Mouse (Mus musculus) lung, embryonic 15.5 days (tissue): ENCODE results near the gene Gli2. TPM values are rescaled to one million over a fixed set of nuclear protein-coding genes. Genes with fewer than 3 reads are reported as not detected.

Experiments used
- ATAC-seq: fragments of 200-750 bp; cut with Nextera tagmentation; 2 replicates; pipeline ENCODE4 v1.8.0; 2017; ENCODE audit warnings: moderate number of reproducible peaks, borderline replicate concordance; ENCODE audit not compliant: low FRiP score, low TSS enrichment; ENCODE audit errors: extremely low read depth
- H3K27ac ChIP-seq: fragments of 300-500 bp; sonication (generic); 2 replicates; pipeline ENCODE4 v1.5.1; 2015; ENCODE audit warnings: moderate library complexity, mild to moderate bottlenecking, inconsistent platforms
- H3K27me3 ChIP-seq: fragments of 300-500 bp; sonication (generic); 2 replicates; pipeline ENCODE4 v1.6.1; 2015; ENCODE audit warnings: inconsistent platforms
- H3K36me3 ChIP-seq: fragments of 300-500 bp; sonication (generic); 2 replicates; pipeline ENCODE4 v1.6.1; 2015; ENCODE audit warnings: inconsistent platforms
- H3K4me1 ChIP-seq: fragments of 300-500 bp; sonication (generic); 2 replicates; pipeline ENCODE4 v1.6.1; 2015; ENCODE audit warnings: inconsistent platforms
- H3K4me2 ChIP-seq: fragments of 300-500 bp; sonication (generic); 2 replicates; pipeline ENCODE4 v1.6.1; 2015; ENCODE audit warnings: inconsistent platforms, mild to moderate bottlenecking, moderate library complexity
- H3K4me3 ChIP-seq: fragments of 300-500 bp; sonication (generic); 2 replicates; pipeline ENCODE4 v1.5.1; 2015; ENCODE audit warnings: mild to moderate bottlenecking, inconsistent platforms
- H3K9ac ChIP-seq: fragments of 300-500 bp; sonication (generic); 2 replicates; pipeline ENCODE4 v1.6.1; 2015; ENCODE audit warnings: inconsistent platforms
- H3K9me3 ChIP-seq: fragments of 300-500 bp; sonication (generic); 2 replicates; pipeline ENCODE4 v1.6.1; 2016; ENCODE audit warnings: inconsistent platforms
- WGBS: fragments of 180-500 bp; shearing (Covaris S2); methylation state at CpG from one replicate; pipeline ENCODE4 v1.1.7; 2015; 5-methylcytosine and 5-hydroxymethylcytosine counted together
- polyA plus RNA-seq: library from polyadenylated mRNA; unstranded; fragments of >200 nt; fragmentation: Nextera tagmentation; extraction: Ambion mirVana; gene quantifications from 2 replicates; pipeline ENCODE4 v1.2.1, GENCODE M21; 2015

The Gli2 gene
- polyA plus RNA-seq, 1 experiment from 2014 or later = 7.5 TPM

- no peak overlapping the region for H3K4me3 ChIP-seq
- H3K36me3 ChIP-seq = no peaks in the 10 kb centered on the region
- no peaks in the 10 kb centered on the region for H3K9me3 ChIP-seq
- H3K27ac ChIP-seq = no peak overlapping the region
- peaks cover 54% of the 10 kb centered on the region for H3K27me3 ChIP-seq
- no peak overlapping the region for H3K9ac ChIP-seq
- no peak for ATAC-seq
- H3K4me1 ChIP-seq = no peaks in the 10 kb centered on the region
- no peak overlapping the region for H3K4me2 ChIP-seq
- 34% methylated on average over 7 of the region's 7 CpGs for WGBS
Measured at GRCm38 (mm10) chr1:119075500-119075899, 22.1 kb upstream of the Gli2 start.

DNA sequence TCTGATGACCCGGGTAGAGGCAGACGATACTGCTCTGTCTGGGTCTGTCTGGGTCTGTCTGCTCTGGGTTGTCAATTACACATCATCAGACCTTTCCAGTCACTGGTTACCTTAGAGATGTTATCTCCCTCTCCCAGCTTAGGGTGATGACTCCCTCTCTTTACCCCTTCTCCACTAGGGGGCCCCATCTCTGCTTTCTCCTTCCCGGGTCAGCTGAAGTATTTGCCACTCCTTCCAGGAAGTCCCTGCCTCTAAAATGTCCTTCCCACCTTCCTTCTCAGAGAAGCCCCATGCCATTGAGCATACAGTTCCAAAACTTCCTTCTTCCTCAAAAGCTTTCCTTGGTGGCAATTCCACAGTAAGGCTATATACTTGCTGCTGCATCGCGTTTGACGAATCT lies 21.5 kb upstream of the Gli2 start:
- Histone ChIP-seq H3K9ac (no peak overlapping the region), H3K27me3 (peaks cover 52% of the 10 kb centered on the region), H3K27ac (no peak overlapping the region), H3K4me2 (no peak overlapping the region), H3K36me3 (no peaks in the 10 kb centered on the region), H3K4me1 (no peaks in the 10 kb centered on the region), H3K9me3 (no peaks in the 10 kb centered on the region), H3K4me3 (no peak overlapping the region)
- ATAC-seq = no peak
- WGBS = 49% methylated on average over 6 of the region's 6 CpGs

GRCm38 (mm10) chr1:119073876-119074275 lies 20.5 kb upstream of the Gli2 start:
- Histone ChIP-seq H3K4me1 (no peaks in the 10 kb centered on the region), H3K36me3 (no peaks in the 10 kb centered on the region), H3K4me2 (no peak overlapping the region), H3K9ac (no peak overlapping the region), H3K27me3 (peaks cover 43% of the 10 kb centered on the region), H3K27ac (no peak overlapping the region), H3K9me3 (no peaks in the 10 kb centered on the region), H3K4me3 (no peak overlapping the region)
- no peak for ATAC-seq
- 83% methylated on average over 7 of the region's 7 CpGs for WGBS

DNA sequence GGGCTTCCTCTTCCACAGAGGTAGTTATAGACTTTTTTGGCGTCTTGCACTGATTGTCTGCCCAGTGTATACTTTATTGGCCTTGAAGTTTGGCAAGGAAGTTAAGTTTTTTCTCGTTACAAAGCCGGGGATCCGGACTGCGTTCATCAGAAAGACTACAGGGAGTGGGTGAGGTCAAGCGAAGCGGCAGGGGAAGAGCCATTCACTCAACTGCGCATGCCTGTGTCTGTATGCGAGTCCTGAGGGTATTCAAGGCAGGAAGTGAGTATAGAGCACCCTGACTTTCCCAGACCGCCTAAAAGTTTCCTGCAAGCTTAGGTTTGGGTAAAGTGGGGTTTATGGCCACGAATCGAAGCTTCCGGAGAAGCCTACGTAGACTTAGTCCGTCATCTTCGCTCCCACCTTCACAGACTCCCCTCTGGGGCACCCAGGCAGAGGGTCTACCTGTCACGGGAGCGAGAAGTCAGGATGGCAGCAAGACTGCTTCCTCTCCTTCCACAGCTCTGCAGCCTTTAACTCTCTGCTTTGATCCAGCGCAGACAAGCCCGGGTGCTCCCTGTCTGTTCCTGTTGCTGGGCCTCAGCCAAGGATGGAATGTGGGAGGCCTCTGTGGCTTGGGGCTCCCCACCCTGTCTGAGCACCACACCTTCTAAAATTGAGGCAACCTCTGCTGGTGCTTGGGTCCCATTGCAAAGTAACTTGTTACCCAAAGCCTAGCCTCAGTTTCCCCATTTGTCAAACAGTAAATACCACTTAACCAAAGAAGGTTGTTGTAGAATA lies 11.7 kb upstream of the Gli2 start:
- peaks cover 36% of the 10 kb centered on the region for H3K27me3 ChIP-seq
- no peak overlapping the region for H3K9ac ChIP-seq
- 57% methylated on average over 20 of the region's 20 CpGs for WGBS
- ATAC-seq = peak; percentile 46; the same call in 1 of the 2 replicates
- no peaks in the 10 kb centered on the region for H3K36me3 ChIP-seq
- H3K9me3 ChIP-seq = no peaks in the 10 kb centered on the region
- H3K4me2 ChIP-seq = no peak overlapping the region
- H3K4me3 ChIP-seq = no peak overlapping the region
- no peak overlapping the region for H3K27ac ChIP-seq
- H3K4me1 ChIP-seq = peaks cover 9% of the 10 kb centered on the region

GRCm38 (mm10) chr1:119056491-119056890 lies 3.1 kb upstream of the Gli2 start:
- no peaks in the 10 kb centered on the region for H3K36me3 ChIP-seq

GRCm38 (mm10) chr1:119055801-119056200 lies 2.4 kb upstream of the Gli2 start:
- WGBS = 85% methylated on average over 4 of the region's 4 CpGs
- Histone ChIP-seq H3K4me2 (no peak overlapping the region), H3K9me3 (no peaks in the 10 kb centered on the region), H3K4me1 (peaks cover 40% of the 10 kb centered on the region), H3K9ac (no peak overlapping the region), H3K27me3 (peaks cover 51% of the 10 kb centered on the region), H3K4me3 (no peak overlapping the region), H3K27ac (no peak overlapping the region), H3K36me3 (no peaks in the 10 kb centered on the region)
- no peak for ATAC-seq

More at GRCm38 (mm10) chr1:119056491-119056890, 3.1 kb upstream of the Gli2 start:
- whole genome bisulfite sequencing = 34% methylated on average over 8 of the region's 8 CpGs
- Histone ChIP-seq H3K4me2 (no peak overlapping the region), H3K9me3 (no peaks in the 10 kb centered on the region), H3K27me3 (peaks cover 48% of the 10 kb centered on the region), H3K4me1 (peaks cover 33% of the 10 kb centered on the region), H3K9ac (no peak overlapping the region), H3K4me3 (no peak overlapping the region), H3K27ac (peak overlapping the region; percentile 25; the same call in 1 of the 2 replicates)
- ATAC-seq = no peak

GRCm38 (mm10) chr1:119054468-119054867 lies 1.0 kb upstream of the Gli2 start:
- ATAC-seq = no peak
- H3K4me3 ChIP-seq = peak overlapping the region; percentile 55
- peaks cover 54% of the 10 kb centered on the region for H3K4me1 ChIP-seq
- H3K9ac ChIP-seq = no peak overlapping the region
- H3K4me2 ChIP-seq = peak overlapping the region; percentile 89
- WGBS = 20% methylated on average over 6 of the region's 6 CpGs
- H3K9me3 ChIP-seq = no peaks in the 10 kb centered on the region
- H3K27ac ChIP-seq = no peak overlapping the region
- H3K27me3 ChIP-seq = peaks cover 58% of the 10 kb centered on the region
- H3K36me3 ChIP-seq = no peaks in the 10 kb centered on the region

DNA sequence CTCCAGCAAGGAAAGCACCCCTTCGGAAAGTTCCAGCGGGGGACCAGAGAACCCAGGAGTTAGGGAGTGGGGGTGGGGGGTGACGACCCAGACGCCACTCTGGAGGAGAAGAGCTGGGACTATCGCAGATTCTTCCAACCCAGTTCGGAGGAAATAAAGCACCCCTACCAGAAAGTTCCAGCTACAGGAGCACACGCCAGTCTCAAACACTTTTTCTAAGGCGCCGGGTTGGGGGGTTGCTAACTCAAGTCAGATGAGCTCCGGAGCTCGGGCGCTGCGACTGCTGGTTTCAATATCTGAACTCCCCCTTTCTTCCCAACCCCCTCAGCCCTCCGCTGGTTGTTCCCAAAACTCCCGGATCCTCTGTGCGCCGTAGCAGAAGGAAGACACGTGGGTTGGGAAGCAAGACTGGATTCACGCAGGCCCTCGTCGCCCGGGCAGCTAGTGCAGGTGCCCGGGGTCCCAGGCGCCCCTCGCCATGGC lies 494 bp upstream of the Gli2 start:
- H3K4me3 ChIP-seq = peak overlapping the region; percentile 55
- no peaks in the 10 kb centered on the region for H3K36me3 ChIP-seq
- H3K9ac ChIP-seq = peak overlapping the region; percentile 53
- under 1% methylated on average over 25 of the region's 25 CpGs for WGBS
- peak overlapping the region; percentile 91 for H3K27ac ChIP-seq
- H3K27me3 ChIP-seq = peaks cover 61% of the 10 kb centered on the region
- H3K4me1 ChIP-seq = peaks cover 59% of the 10 kb centered on the region
- no peaks in the 10 kb centered on the region for H3K9me3 ChIP-seq
- peak overlapping the region; percentile 89 for H3K4me2 ChIP-seq
- no peak for ATAC-seq

DNA sequence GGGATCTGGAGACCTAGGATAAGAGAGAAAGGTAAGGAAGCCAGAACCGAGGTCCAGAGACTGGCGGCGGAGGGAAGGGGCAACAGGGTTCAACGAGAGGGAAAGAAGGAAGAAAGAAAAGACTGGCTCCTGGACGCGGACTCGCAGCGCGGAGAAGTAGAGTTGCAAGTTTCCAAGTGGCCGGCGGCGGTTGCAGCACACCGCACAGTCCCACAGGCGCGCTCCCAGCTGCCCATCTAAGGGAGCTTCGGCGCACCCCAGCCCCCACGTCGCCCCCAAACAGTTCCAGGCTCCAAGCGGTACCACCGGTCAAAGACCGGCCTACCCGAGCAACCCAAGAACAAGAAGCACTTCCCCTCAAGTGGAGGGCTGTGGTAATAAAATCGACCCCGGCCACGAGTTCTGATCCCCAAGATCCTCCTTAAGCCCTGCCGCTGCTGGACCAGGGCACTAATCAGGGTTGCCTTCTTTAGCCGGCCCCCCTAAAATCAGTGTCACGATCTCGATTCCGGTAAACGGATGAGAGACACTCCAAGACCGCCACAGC lies 715 bp downstream of the Gli2 start:
- Histone ChIP-seq H3K4me1 (peaks cover 68% of the 10 kb centered on the region), H3K9ac (peak overlapping the region; percentile 53), H3K4me3 (peak overlapping the region; percentile 55), H3K36me3 (no peaks in the 10 kb centered on the region), H3K4me2 (peak overlapping the region; percentile 89), H3K9me3 (no peaks in the 10 kb centered on the region), H3K27me3 (peaks cover 57% of the 10 kb centered on the region), H3K27ac (peak overlapping the region; percentile 91)
- WGBS = 2% methylated on average over 32 of the region's 33 CpGs
- peak; percentile 9; the same call in 1 of the 2 replicates for ATAC-seq

DNA sequence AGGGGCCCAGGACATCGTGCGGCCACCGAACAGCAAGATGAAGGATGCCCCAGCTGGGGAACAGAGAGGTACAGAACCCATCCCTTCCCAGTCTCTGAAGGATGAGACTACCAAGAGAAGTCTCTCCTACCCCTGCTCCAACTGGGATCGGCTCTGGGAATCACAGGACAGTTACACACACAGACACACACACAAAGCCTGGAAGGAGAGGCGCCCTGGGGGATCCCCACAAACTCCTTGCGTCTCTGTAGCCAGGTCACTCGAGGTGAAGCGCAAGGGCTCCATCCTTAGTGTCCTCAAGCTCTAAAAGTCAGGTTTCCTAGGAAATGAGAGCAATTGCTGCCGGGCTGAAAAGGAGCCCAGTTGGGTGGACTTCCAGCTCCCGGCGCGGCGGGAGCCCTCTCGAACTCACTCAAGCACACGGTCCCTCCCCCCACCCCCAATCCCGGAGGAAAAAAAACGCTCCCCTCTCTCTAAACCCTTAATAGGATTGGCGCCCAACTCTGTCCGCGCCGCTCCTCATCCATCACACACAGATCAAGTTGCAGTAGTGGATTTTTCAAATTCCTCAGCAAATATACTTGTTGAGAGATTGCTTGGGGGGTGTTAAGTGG lies 1.4 kb downstream of the Gli2 start:
- ATAC-seq = peak; percentile 30; the same call in 1 of the 2 replicates
- Histone ChIP-seq H3K9ac (peak overlapping the region; percentile 53), H3K4me2 (peak overlapping the region; percentile 89), H3K27me3 (peaks cover 57% of the 10 kb centered on the region), H3K4me3 (peak overlapping the region; percentile 55), H3K9me3 (no peaks in the 10 kb centered on the region), H3K36me3 (no peaks in the 10 kb centered on the region), H3K4me1 (peaks cover 72% of the 10 kb centered on the region), H3K27ac (peak overlapping the region; percentile 91)
- under 1% methylated on average over 21 of the region's 21 CpGs for WGBS

DNA sequence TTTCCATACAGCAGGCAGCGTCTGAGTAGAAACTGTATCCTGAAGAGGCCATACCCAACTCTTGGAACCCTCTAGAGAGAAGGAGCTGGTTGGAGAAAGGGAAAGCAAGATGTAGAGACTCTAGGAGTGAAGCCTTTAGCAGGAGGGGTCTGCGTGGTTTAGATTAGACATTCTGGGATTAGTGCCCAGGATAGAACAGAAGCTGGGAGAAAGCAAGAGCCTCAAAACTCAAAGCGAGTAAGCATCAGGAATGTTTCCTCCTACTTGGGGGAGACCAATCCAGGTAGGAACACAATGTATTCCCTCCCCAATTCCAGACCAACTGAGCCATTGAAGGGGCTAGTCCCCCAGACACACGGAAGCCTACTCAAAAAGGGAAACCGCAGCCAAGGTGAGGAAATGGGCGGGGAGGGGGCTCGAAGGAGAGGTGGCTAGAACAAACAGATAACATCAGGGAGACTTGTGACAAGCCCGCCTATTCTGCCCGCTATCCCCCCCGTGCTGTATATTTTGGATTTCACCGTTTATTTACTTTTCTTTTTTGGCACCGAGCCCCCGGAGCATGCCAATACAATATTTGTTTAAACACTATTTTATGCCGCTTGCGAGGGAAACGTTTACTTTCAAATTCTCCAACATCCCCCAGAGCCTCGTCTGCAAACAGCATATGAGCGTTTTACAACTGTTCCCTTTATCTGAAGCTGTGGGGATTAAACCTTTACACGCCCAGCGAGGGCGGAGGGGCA lies 2.1 kb downstream of the Gli2 start:
- Histone ChIP-seq H3K27ac (peak overlapping the region; percentile 91), H3K36me3 (no peaks in the 10 kb centered on the region), H3K9ac (peak overlapping the region; percentile 53), H3K4me3 (peak overlapping the region; percentile 55), H3K27me3 (peaks cover 60% of the 10 kb centered on the region), H3K4me1 (peaks cover 68% of the 10 kb centered on the region), H3K9me3 (no peaks in the 10 kb centered on the region), H3K4me2 (peak overlapping the region; percentile 89)
- no peak for ATAC-seq
- 3% methylated on average over 21 of the region's 21 CpGs for WGBS
